Mouse (Mus musculus) lung, postnatal 36 days (tissue): Measurements from ENCODE around the gene Golt1b.
A peak's percentile ranks its signal among the peaks of the same experiment; 100 is the strongest.
"Not testable (repeated sequence)": the region's sequence is repeated elsewhere in the genome, so short reads cannot be mapped to it uniquely, and the experiment has no call there.

Source experiments
- DNase-seq: peaks from one replicate; pipeline ENCODE4 v3.0.0; 2022; ENCODE audit warnings: mixed read lengths

Gene Golt1b

GRCm38 (mm10) chr6:142387011-142387754 lies at the start of gene Golt1b, which contains the start of gene Recql:
Gene Golt1b, plus strand, starts transcription at chr6:142387221.
Gene Recql, minus strand, starts transcription at chr6:142387087.
- DNase-seq = peak; percentile 98

- no peak for DNase-seq
Measured at GRCm38 (mm10) chr6:142338961-142339360, 48.1 kb upstream of the Golt1b start.

- no peak for DNase-seq
Measured at GRCm38 (mm10) chr6:142339576-142339975, 47.4 kb upstream of the Golt1b start.

GRCm38 (mm10) chr6:142343561-142343960 lies 43.5 kb upstream of the Golt1b start:
- peak; percentile 76 for DNase-seq

- DNase-seq = peak; percentile 92
Measured at GRCm38 (mm10) chr6:142345440-142346038, 41.5 kb upstream of the Golt1b start, which contains the start of gene Pyroxd1. Gene Pyroxd1, plus strand, starts transcription at chr6:142345654.

- DNase-seq = no peak
Measured at GRCm38 (mm10) chr6:142346181-142347110, 40.6 kb upstream of the Golt1b start.

GRCm38 (mm10) chr6:142347431-142348385 lies 39.3 kb upstream of the Golt1b start:
- no peak for DNase-seq

- not testable (repeated sequence) for DNase-seq
Measured at GRCm38 (mm10) chr6:142352099-142352498, 34.9 kb upstream of the Golt1b start.

GRCm38 (mm10) chr6:142357106-142357505 lies 29.9 kb upstream of the Golt1b start:
- DNase-seq = peak; percentile 9

- DNase-seq = no peak
Measured at GRCm38 (mm10) chr6:142362036-142362435, 25.0 kb upstream of the Golt1b start.

- DNase-seq = peak; percentile 40
Measured at GRCm38 (mm10) chr6:142363019-142363576, 23.9 kb upstream of the Golt1b start.

- DNase-seq = no peak
Measured at GRCm38 (mm10) chr6:142365742-142366472, 21.1 kb upstream of the Golt1b start.

- DNase-seq = no peak
Measured at GRCm38 (mm10) chr6:142366473-142367018, 20.5 kb upstream of the Golt1b start.

- no peak for DNase-seq
Measured at GRCm38 (mm10) chr6:142367565-142367964, 19.5 kb upstream of the Golt1b start.

- peak; percentile 59 for DNase-seq
Measured at GRCm38 (mm10) chr6:142369568-142369967, 17.5 kb upstream of the Golt1b start.

- DNase-seq = no peak
Measured at GRCm38 (mm10) chr6:142377081-142377480, 9.9 kb upstream of the Golt1b start.

- no peak for DNase-seq
Measured at GRCm38 (mm10) chr6:142378576-142379330, 8.3 kb upstream of the Golt1b start.

- no peak for DNase-seq
Measured at GRCm38 (mm10) chr6:142379961-142380360, 7.1 kb upstream of the Golt1b start.

- no peak for DNase-seq
Measured at GRCm38 (mm10) chr6:142381615-142382014, 5.4 kb upstream of the Golt1b start.

GRCm38 (mm10) chr6:142384521-142384920 lies 2.5 kb upstream of the Golt1b start:
- DNase-seq = no peak
